Mouse (Mus musculus) ES-E14 (cell line): ENCODE results near the gene Emsy.

Experiments
- CHD2 ChIP-seq: IDR thresholded peaks from 2 replicates; pipeline ENCODE4 v1.6.1; 2014; ENCODE audit warnings: mild to moderate bottlenecking, low read depth, low read length, inconsistent platforms
- ZC3H11A ChIP-seq: IDR thresholded peaks from 2 replicates; pipeline ENCODE4 v1.6.1; 2012; ENCODE audit warnings: low read depth, mild to moderate bottlenecking, inconsistent platforms, low read length, borderline replicate concordance

DNA sequence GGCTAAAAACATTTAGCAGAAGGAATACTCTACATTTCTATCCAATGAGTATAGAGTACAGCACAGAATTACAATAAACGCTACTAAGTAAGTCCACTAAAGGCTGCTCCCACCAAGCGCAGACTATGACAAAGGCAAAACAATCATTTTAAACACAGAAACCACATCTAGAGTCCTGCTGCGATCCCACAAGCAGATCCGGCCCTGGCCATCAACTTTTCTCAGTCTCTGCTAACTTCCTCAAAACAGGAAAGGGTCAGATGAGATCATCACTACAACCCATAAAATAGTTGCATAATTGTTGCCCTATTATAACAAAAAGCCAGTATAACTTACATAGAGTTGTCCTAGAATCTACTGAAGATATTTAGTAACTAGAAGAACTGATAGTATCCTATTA is 54.9 kb downstream of the Emsy start:
- no peak for TF ChIP-seq CHD2
- TF ChIP-seq ZC3H11A, result no peak
